Mouse (Mus musculus) liver, adult 2 months (tissue): ENCODE results near the gene Myt1.

Source experiments
- CTCF ChIP-seq: fragments of 200-500 bp; IDR thresholded peaks from 2 replicates; pipeline ENCODE4 v1.5.1; 2011; ENCODE audit warnings: low read depth, low read length, control low read depth
- POLR2A ChIP-seq: fragments of 200-500 bp; IDR thresholded peaks from 2 replicates; pipeline ENCODE4 v1.6.1; 2011; ENCODE audit warnings: low read length, control low read depth; ENCODE audit not compliant: insufficient read depth; ENCODE audit errors: extremely low read depth

- TF ChIP-seq POLR2A (no peak), CTCF (no peak)
Observed at GRCm38 (mm10) chr2:181768451-181768850, 5.3 kb downstream of the Myt1 start.
